Comparison of ENCODE assay signal across 22 mouse cellular contexts in genomic region chr2:138053081-138053480, GRCm38 (mm10).
"Had no signal": no experiment of that assay in that cellular context is flagged by ENCODE, and none has a peak within 500 bp of the region (broad histone marks: within the 10 kb centered on the region; RNA-seq: fewer than 3 reads in every experiment).

No protein-coding gene starts in this region.

- H3K9me3 ChIP-seq: limb, embryonic 12.5 days; liver, embryonic 12.5 days; liver, embryonic 15.5 days; midbrain, embryonic 12.5 days; midbrain, embryonic 15.5 days; neural tube, embryonic 12.5 days; neural tube, embryonic 15.5 days had no signal

- H3K4me2 ChIP-seq: limb, embryonic 12.5 days; liver, embryonic 12.5 days; liver, embryonic 15.5 days; midbrain, embryonic 12.5 days; midbrain, embryonic 15.5 days; neural tube, embryonic 12.5 days; neural tube, embryonic 15.5 days had no signal

- H3K9ac ChIP-seq: limb, embryonic 12.5 days; liver, embryonic 12.5 days; liver, embryonic 15.5 days; midbrain, embryonic 12.5 days; midbrain, embryonic 15.5 days; neural tube, embryonic 12.5 days; neural tube, embryonic 15.5 days had no signal

- DNase-seq: kidney, adult 9 months; kidney, postnatal 25 days; layer of hippocampus, postnatal 36 days; liver; lung, adult 18-20 months; lung, postnatal 14 days; right cerebral cortex, adult 18-20 months; right cerebral cortex, postnatal 14 days; right cerebral cortex, postnatal 4 days; thymus, adult 2 months; thymus, postnatal 14 days; thymus, postnatal 4 days had no signal

- H3K36me3 ChIP-seq: limb, embryonic 12.5 days; liver, embryonic 12.5 days; liver, embryonic 15.5 days; midbrain, embryonic 12.5 days; midbrain, embryonic 15.5 days; neural tube, embryonic 12.5 days; neural tube, embryonic 15.5 days had no signal

- ATAC-seq: liver, embryonic 12.5 days; midbrain, embryonic 15.5 days had no signal

- H3K27ac ChIP-seq: left cerebral cortex, adult 2 months; limb, embryonic 12.5 days; liver, embryonic 12.5 days; liver, embryonic 15.5 days; macrophage; midbrain, embryonic 12.5 days; midbrain, embryonic 15.5 days; neural tube, embryonic 12.5 days; neural tube, embryonic 15.5 days; stomach, postnatal 0 days had no signal

- H3K4me3 ChIP-seq: left cerebral cortex, adult 2 months; limb, embryonic 12.5 days; liver, embryonic 12.5 days; liver, embryonic 15.5 days; midbrain, embryonic 12.5 days; midbrain, embryonic 15.5 days; neural tube, embryonic 12.5 days; neural tube, embryonic 15.5 days had no signal

- H3K27me3 ChIP-seq: limb, embryonic 12.5 days; liver, embryonic 12.5 days; liver, embryonic 15.5 days; midbrain, embryonic 12.5 days; midbrain, embryonic 15.5 days; neural tube, embryonic 12.5 days; neural tube, embryonic 15.5 days had no signal

- H3K4me1 ChIP-seq: limb, embryonic 12.5 days; liver, embryonic 12.5 days; liver, embryonic 15.5 days; midbrain, embryonic 12.5 days; neural tube, embryonic 12.5 days; neural tube, embryonic 15.5 days had no signal
